1 mouse cellular context compared by ENCODE assay signal in genomic region chr10:130372491-130373173, GRCm38 (mm10).
TF ChIP-seq lines count a peak whose summit lies in the region.

No protein-coding gene starts in this region.

TF ChIP-seq in MEL, 35 proteins besides CTCF, POLR2A, EP300 and RAD21 (continued from another document):
- TF ChIP-seq POLR2AphosphoS2 (IDR thresholded peaks at IDR 0.05; ENCODE audit: low read length) (no peak), USF1 (IDR thresholded peaks at IDR 0.05; ENCODE audit: low read depth, low read length) (no peak), SMC3 (IDR thresholded peaks at IDR 0.05; ENCODE audit: low read depth, low read length) (no peak), E2F4 (IDR thresholded peaks at IDR 0.05; ENCODE audit: borderline replicate concordance, low read depth, low read length) (no peak), MAFK (IDR thresholded peaks at IDR 0.05; ENCODE audit: borderline replicate concordance, low read depth, low read length) (no peak), JUND (IDR thresholded peaks at IDR 0.05; ENCODE audit: low read depth, low read length) (no peak), MXI1 (IDR thresholded peaks at IDR 0.05; ENCODE audit: low read depth, low read length) (0 out of 2 replicates have a peak, but pooled peaks have one; percentile 37), CHD1 (IDR thresholded peaks at IDR 0.05; ENCODE audit: low read depth, low read length) (no peak), MYB (IDR thresholded peaks at IDR 0.05; ENCODE audit: low read depth, low read length) (no peak), RCOR1 (IDR thresholded peaks at IDR 0.05; ENCODE audit: low read depth, low read length) (0 out of 2 replicates have a peak, but pooled peaks have one; percentile 40)
